Mouse (Mus musculus): Measurements from ENCODE around the gene Capzb. TPM values are rescaled to one million over a fixed set of nuclear protein-coding genes. Genes with fewer than 3 reads are reported as not detected.

Capzb gene
- total RNA-seq, 4 experiments from 2014 or later, result 439 to 500 (median 472) TPM

Small RNA genes within 50 kb of the gene (microRNA-seq; reads per million reads assigned to microRNA genes)
- gene Gm24245, result not detected
- gene Gm25732, result not detected

Other genes starting within 250 kb of the Capzb start
- gene Rnf186, start 225.8 kb upstream of the Capzb start, total RNA-seq (2022), result not detected
- gene Tmco4, start 220.0 kb upstream of the Capzb start, total RNA-seq (2022), result 10 to 100 TPM; 10.2 to 16.9 (median 12.0) TPM
- gene Htr6, start 117.3 kb upstream of the Capzb start, total RNA-seq (2022), result not detected
- 10 to 100 TPM; 11.6 to 26.3 (median 16.5) TPM for gene Nbl1, start 99.9 kb upstream of the Capzb start, total RNA-seq (2022)
- gene Minos1, start 61.8 kb upstream of the Capzb start, total RNA-seq (2022), result 100 to 1,000 TPM; 289 to 395 (median 341) TPM
- 1 to 10 TPM; 5.1 to 8.3 (median 5.5) TPM for gene Pqlc2, start 117.8 kb downstream of the Capzb start, total RNA-seq (2022)
- gene Akr7a5, start 117.8 kb downstream of the Capzb start, total RNA-seq (2022), result 10 to 100 TPM; 35.8 to 37.3 (median 37.0) TPM
- gene Mrto4, start 159.7 kb downstream of the Capzb start, total RNA-seq (2022), result 10 to 100 TPM; 33.1 to 39.4 (median 36.0) TPM
- 10 to 100 TPM; 34.6 to 37.8 (median 36.6) TPM for gene Emc1, start 159.7 kb downstream of the Capzb start, total RNA-seq (2022)
- 100 to 1,000 TPM; 118 to 178 (median 133) TPM for gene Ubr4, start 159.7 kb downstream of the Capzb start, total RNA-seq (2022)